Mouse (Mus musculus) embryo, embryonic 11.5 days (tissue): ENCODE results near the gene Chil1.

Source experiments
- DNase-seq: peaks from one replicate; pipeline ENCODE4 v3.0.0-alpha.2; 2012; ENCODE audit warnings: low read depth, low spot score

The Chil1 gene

GRCm38 (mm10) chr1:134204230-134204629 lies 22.3 kb downstream of the Chil1 start:
- no peak for DNase-seq

- DNase-seq: no peak
Observed at GRCm38 (mm10) chr1:134205296-134206018, 23.5 kb downstream of the Chil1 start.

- DNase-seq: no peak
Observed at GRCm38 (mm10) chr1:134206085-134206484, 24.1 kb downstream of the Chil1 start.

GRCm38 (mm10) chr1:134210179-134210755 lies 28.3 kb downstream of the Chil1 start:
- no peak for DNase-seq

- DNase-seq: no peak
Observed at GRCm38 (mm10) chr1:134211043-134211442, 29.1 kb downstream of the Chil1 start.

- DNase-seq: no peak
Observed at GRCm38 (mm10) chr1:134211631-134212030, 29.7 kb downstream of the Chil1 start.

GRCm38 (mm10) chr1:134212351-134212750 lies 30.4 kb downstream of the Chil1 start:
- DNase-seq: no peak

GRCm38 (mm10) chr1:134213405-134213804 lies 31.4 kb downstream of the Chil1 start:
- DNase-seq: no peak

- DNase-seq: no peak
Observed at GRCm38 (mm10) chr1:134215059-134215458, 33.1 kb downstream of the Chil1 start.

- no peak for DNase-seq
Observed at GRCm38 (mm10) chr1:134215751-134216628, 34.0 kb downstream of the Chil1 start.

- DNase-seq: no peak
Observed at GRCm38 (mm10) chr1:134216629-134216971, 34.6 kb downstream of the Chil1 start.

GRCm38 (mm10) chr1:134217028-134217481 lies 35.1 kb downstream of the Chil1 start:
- no peak for DNase-seq

GRCm38 (mm10) chr1:134217942-134218341 lies 36.0 kb downstream of the Chil1 start:
- DNase-seq: no peak

- no peak for DNase-seq
Observed at GRCm38 (mm10) chr1:134219608-134220007, 37.6 kb downstream of the Chil1 start.

GRCm38 (mm10) chr1:134221172-134221571 lies 39.2 kb downstream of the Chil1 start:
- no peak for DNase-seq

GRCm38 (mm10) chr1:134222122-134223055 lies 40.4 kb downstream of the Chil1 start:
- DNase-seq: no peak

- no peak for DNase-seq
Observed at GRCm38 (mm10) chr1:134224649-134225227, 42.8 kb downstream of the Chil1 start.

GRCm38 (mm10) chr1:134225375-134225774 lies 43.4 kb downstream of the Chil1 start:
- DNase-seq: no peak

GRCm38 (mm10) chr1:134226739-134227138 lies 44.8 kb downstream of the Chil1 start:
- DNase-seq: no peak

- no peak for DNase-seq
Observed at GRCm38 (mm10) chr1:134229806-134230575, 48.0 kb downstream of the Chil1 start.
